Mouse (Mus musculus) midbrain, postnatal 0 days (tissue): ENCODE measurements around the gene Echs1. TPM values are rescaled to one million over a fixed set of nuclear protein-coding genes. Genes with fewer than 3 reads are reported as not detected.

Experiments
- ATAC-seq: fragments of 200-750 bp; cut with Nextera tagmentation; 2 replicates; pipeline ENCODE4 v1.8.0; 2017; ENCODE audit warnings: moderate number of reproducible peaks, mild to moderate bottlenecking, moderate TSS enrichment, moderate library complexity; ENCODE audit not compliant: low FRiP score
- DNase-seq: peaks from one replicate; pipeline ENCODE4 v3.0.0-alpha.2; 2015; ENCODE audit warnings: low spot score
- H3K27ac ChIP-seq: fragments of 300-500 bp; sonication (generic); 2 replicates; pipeline ENCODE4 v1.5.1; 2014; ENCODE audit warnings: low read depth, mild to moderate bottlenecking, low read length, mixed read lengths
- H3K27me3 ChIP-seq: fragments of 300-500 bp; sonication (generic); 2 replicates; pipeline ENCODE4 v1.6.1; 2014; ENCODE audit warnings: low read length, control low read depth, mixed read lengths; ENCODE audit not compliant: insufficient read depth
- H3K36me3 ChIP-seq: fragments of 300-500 bp; sonication (generic); 2 replicates; pipeline ENCODE4 v1.6.1; 2014; ENCODE audit warnings: low read length, control low read depth, mixed read lengths; ENCODE audit not compliant: insufficient read depth
- H3K4me1 ChIP-seq: fragments of 300-500 bp; sonication (generic); 2 replicates; pipeline ENCODE4 v1.6.1; 2014; ENCODE audit warnings: mild to moderate bottlenecking, control low read depth, antibody characterized with exemption, low read length, mixed read lengths; ENCODE audit not compliant: insufficient read depth
- H3K4me2 ChIP-seq: fragments of 300-500 bp; sonication (generic); 2 replicates; pipeline ENCODE4 v1.6.1; 2014; ENCODE audit warnings: low read depth, mild to moderate bottlenecking, low read length, mixed read lengths; ENCODE audit not compliant: poor library complexity, severe bottlenecking
- H3K4me3 ChIP-seq: fragments of 300-500 bp; sonication (generic); 2 replicates; pipeline ENCODE4 v1.5.1; 2014; ENCODE audit warnings: low read depth, mild to moderate bottlenecking, low read length, moderate library complexity
- H3K9ac ChIP-seq: fragments of 300-500 bp; sonication (generic); replicated peaks from 2 replicates; pipeline ENCODE4 v1.6.1; 2014; ENCODE audit warnings: mild to moderate bottlenecking, low read length, moderate library complexity, mixed read lengths; ENCODE audit not compliant: poor library complexity, severe bottlenecking
- H3K9me3 ChIP-seq: fragments of 300-500 bp; sonication (generic); 2 replicates; pipeline ENCODE4 v1.6.1; 2016; ENCODE audit warnings: low read length, control low read depth
- CTCF ChIP-seq: IDR thresholded peaks from 2 replicates; pipeline ENCODE4 v1.5.1; 2016; ENCODE audit warnings: antibody characterized with exemption, mild to moderate bottlenecking
- WGBS: fragments of 180-500 bp; shearing (Covaris S2); extraction: QIAGEN DNeasy Blood & Tissue Kit; methylation state at CpG from one replicate; pipeline ENCODE4 v1.1.7; 2014; 5-methylcytosine and 5-hydroxymethylcytosine counted together
- polyA plus RNA-seq: library from polyadenylated mRNA; unstranded; fragments of >200 nt; fragmentation: Nextera tagmentation; extraction: Ambion mirVana; gene quantifications from 2 replicates; pipeline ENCODE4 v1.2.1, GENCODE M21; 2015
- total RNA-seq: library from RNA; depleted of rRNA; stranded (reverse); fragments of >200 nt; gene quantifications from 2 replicates; pipeline ENCODE4 v1.2.3, GENCODE M21; 2014; rRNA removed

Echs1 gene
- 75.5 and 78.1 TPM in 2 replicates for total RNA-seq
- 108 and 119 TPM in 2 replicates for polyA plus RNA-seq

GRCm38 (mm10) chr7:140116329-140117054, at the start of gene Echs1:
Gene Echs1 (minus strand): TSS chr7:140116476.
- WGBS, result 5% methylated on average over 24 of the region's 28 CpGs
- peak; percentile 93 for ATAC-seq

GRCm38 (mm10) chr7:140164664-140165063, 48.4 kb upstream of the Echs1 start, which contains the start of gene Olfr522:
Gene Olfr522 (minus strand): TSS chr7:140164764.
- Histone ChIP-seq H3K9me3 (no peaks in the 10 kb centered on the region), H3K4me3 (no peak within 1 kb of the TSS), H3K9ac (no peak within 1 kb of the TSS), H3K4me2 (no peak within 1 kb of the TSS), H3K27ac (no peak within 1 kb of the TSS), H3K4me1 (no peaks in the 10 kb centered on the region), H3K27me3 (no peaks in the 10 kb centered on the region), H3K36me3 (no peaks in the 10 kb centered on the region)
- ATAC-seq (no peak), DNase-seq (no peak)
- WGBS, result 73% methylated on average over 7 of the region's 7 CpGs
- no peak for TF ChIP-seq CTCF

More at GRCm38 (mm10) chr7:140116329-140117054, at the start of gene Echs1:
- Histone ChIP-seq H3K27me3 (no peaks in the 10 kb centered on the region), H3K4me3 (peak within 1 kb of the TSS; percentile 68), H3K4me2 (peak within 1 kb of the TSS; percentile 65), H3K9me3 (no peaks in the 10 kb centered on the region), H3K36me3 (peaks cover 6% of the 10 kb centered on the region), H3K9ac (peak within 1 kb of the TSS; percentile 81), H3K4me1 (no peaks in the 10 kb centered on the region), H3K27ac (peak within 1 kb of the TSS; percentile 86)
- DNase-seq, result peak; percentile 87
- TF ChIP-seq CTCF, result no peak

- 82% methylated on average over 3 of the region's 3 CpGs for WGBS
- Histone ChIP-seq H3K4me3 (no peak overlapping the region), H3K4me2 (no peak overlapping the region), H3K4me1 (peaks cover 2% of the 10 kb centered on the region; the same call in 1 of the 2 replicates), H3K9me3 (no peaks in the 10 kb centered on the region), H3K9ac (no peak overlapping the region), H3K36me3 (no peaks in the 10 kb centered on the region), H3K27me3 (no peaks in the 10 kb centered on the region), H3K27ac (no peak overlapping the region)
- DNase-seq (no peak), ATAC-seq (no peak)
- TF ChIP-seq CTCF, result no peak
These were observed 44.1 kb upstream of the Echs1 start for GRCm38 (mm10) chr7:140160363-140160762.

GRCm38 (mm10) chr7:140154218-140154927, 38.1 kb upstream of the Echs1 start, which contains the start of gene Sprn:
Gene Sprn (minus strand): TSS chr7:140154877.
- TF ChIP-seq CTCF, result no peak
- H3K4me1 ChIP-seq, result peaks cover 19% of the 10 kb centered on the region; the same call in 1 of the 2 replicates
- under 1% methylated on average over 28 of the region's 28 CpGs for WGBS
- H3K36me3 ChIP-seq, result no peaks in the 10 kb centered on the region
- H3K4me3 ChIP-seq, result peak within 1 kb of the TSS; percentile 49
- no peaks in the 10 kb centered on the region for H3K27me3 ChIP-seq
- H3K4me2 ChIP-seq, result peak within 1 kb of the TSS; percentile 80
- ATAC-seq, result peak; percentile 87
- no peaks in the 10 kb centered on the region for H3K9me3 ChIP-seq
- H3K27ac ChIP-seq, result peak within 1 kb of the TSS; percentile 92
- H3K9ac ChIP-seq, result peak within 1 kb of the TSS; percentile 82
- peak; percentile 74 for DNase-seq

- peaks cover 19% of the 10 kb centered on the region; the same call in 1 of the 2 replicates for H3K4me1 ChIP-seq
- no peaks in the 10 kb centered on the region for H3K9me3 ChIP-seq
- 7% methylated on average over 4 of the region's 4 CpGs for WGBS
- DNase-seq, result peak; percentile 6
- no peak for TF ChIP-seq CTCF
- peak overlapping the region; percentile 49 for H3K4me3 ChIP-seq
- no peaks in the 10 kb centered on the region for H3K27me3 ChIP-seq
- H3K9ac ChIP-seq, result peak overlapping the region; percentile 82
- H3K36me3 ChIP-seq, result no peaks in the 10 kb centered on the region
- peak overlapping the region; percentile 92 for H3K27ac ChIP-seq
- peak; percentile 56 for ATAC-seq
- H3K4me2 ChIP-seq, result peak overlapping the region; percentile 80
These were observed 37.5 kb upstream of the Echs1 start for GRCm38 (mm10) chr7:140153829-140154217.
